Mouse (Mus musculus) left cerebral cortex, adult 9 months (tissue): ENCODE measurements around the gene Olfr624.
"Not testable (repeated sequence)": the region's sequence is repeated elsewhere in the genome, so short reads cannot be mapped to it uniquely, and the experiment has no call there.

Experiments used
- DNase-seq, 2 experiments: peaks; one replicate each; pipeline ENCODE4 v3.0.0; 2022; ENCODE audit warnings: low spot score in 2 of 2

The Olfr624 gene

DNA sequence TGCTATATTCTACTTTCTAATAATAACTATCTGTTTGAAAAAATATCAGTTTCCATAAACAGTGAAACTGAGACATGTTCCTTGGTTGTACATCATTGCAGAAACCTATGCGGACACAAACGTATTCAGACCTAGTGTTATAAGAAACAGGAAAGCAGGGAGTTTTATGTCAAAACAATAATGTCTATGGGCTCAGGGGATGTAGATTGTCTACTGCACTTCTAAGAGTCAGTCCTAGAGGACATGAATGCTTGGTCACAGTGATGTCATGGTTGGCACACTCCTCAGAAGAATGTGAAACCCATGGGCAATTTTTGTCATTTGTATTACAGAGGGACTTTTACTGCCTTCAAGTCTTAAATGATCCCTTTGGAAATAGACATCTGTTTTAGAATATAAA lies at the start of gene Olfr624:
Gene Olfr624 (minus strand): TSS at position 101 of the 400 bp plus-strand sequence.
- no peak for DNase-seq

DNA sequence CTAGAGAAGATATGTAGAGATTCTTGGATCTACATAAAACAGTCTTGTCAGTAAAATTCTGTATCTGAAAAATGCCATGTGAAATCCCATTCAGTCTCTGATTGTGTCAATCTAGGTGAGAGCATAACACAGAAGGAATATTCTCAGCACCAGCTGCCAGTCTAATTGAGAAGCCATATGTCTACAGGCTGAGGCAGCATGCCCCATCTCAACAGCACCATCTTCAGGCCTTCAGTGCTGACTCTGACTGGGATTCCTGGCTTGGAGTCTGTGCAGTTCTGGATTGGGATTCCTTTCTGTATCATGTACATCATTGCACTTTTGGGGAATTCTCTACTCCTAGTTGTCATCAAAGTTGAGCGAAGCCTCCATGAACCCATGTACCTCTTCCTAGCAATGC lies 45.4 kb upstream of the Olfr624 start:
- not testable (repeated sequence) for DNase-seq

DNA sequence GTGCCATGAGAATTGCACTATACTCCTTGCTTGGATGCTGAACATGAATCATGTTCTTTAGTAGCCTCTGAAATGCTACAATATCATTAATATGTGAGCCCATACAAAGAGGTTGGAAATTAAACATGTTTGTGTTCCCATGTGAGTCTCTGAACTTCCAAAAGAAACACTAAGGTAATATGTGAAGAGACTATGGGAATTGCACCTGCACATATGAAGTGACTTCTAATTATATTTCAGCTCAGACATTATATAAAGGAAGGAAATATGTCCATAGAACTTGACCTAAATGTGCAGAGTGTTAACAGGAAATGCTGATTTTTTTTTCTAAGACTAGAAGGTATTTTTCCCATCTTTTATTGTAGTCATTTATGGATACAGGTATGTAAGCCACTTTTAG lies 43.4 kb upstream of the Olfr624 start, which contains the start of gene Olfr243:
Gene Olfr243 (plus strand): TSS at position 301 of the 400 bp plus-strand sequence.
- DNase-seq: no peak

DNA sequence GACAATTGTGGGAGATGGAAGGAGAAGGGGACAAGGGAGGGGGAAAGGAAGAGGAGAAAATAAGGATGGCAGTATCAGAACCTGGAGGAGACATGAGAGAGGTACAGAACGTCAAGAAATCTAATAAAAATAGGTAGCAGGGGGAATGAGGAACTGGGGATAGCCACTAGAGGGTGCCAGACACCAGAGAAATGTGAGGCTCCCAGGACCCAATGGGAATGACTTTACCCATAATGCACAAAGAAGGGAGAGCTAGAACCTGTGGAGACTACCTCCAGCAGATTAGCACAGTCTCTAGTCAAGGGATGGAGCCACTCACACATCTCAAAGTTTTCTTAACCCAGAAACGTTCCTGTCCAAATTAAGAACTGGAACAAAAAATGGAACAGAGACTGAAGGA lies 41.0 kb upstream of the Olfr624 start:
- DNase-seq: no peak

DNA sequence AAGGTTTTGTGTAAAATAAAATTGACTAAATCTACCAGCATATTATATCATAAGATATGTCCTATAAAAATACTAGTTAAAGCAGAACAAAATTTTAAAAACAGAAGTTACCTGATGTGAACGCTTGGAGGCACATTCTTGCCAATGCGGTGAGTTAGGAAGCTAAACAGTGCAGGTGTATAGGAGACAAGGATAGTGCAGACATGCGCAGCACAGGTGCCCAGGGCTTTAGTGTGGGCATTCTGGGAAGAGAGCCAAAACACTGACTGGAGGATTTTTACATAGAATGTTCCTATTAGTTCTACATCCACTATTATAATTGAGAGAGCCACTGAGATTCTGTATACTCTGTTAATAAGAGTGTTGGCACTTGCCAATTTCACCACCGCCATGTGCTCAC lies 28.5 kb upstream of the Olfr624 start:
- no peak for DNase-seq

DNA sequence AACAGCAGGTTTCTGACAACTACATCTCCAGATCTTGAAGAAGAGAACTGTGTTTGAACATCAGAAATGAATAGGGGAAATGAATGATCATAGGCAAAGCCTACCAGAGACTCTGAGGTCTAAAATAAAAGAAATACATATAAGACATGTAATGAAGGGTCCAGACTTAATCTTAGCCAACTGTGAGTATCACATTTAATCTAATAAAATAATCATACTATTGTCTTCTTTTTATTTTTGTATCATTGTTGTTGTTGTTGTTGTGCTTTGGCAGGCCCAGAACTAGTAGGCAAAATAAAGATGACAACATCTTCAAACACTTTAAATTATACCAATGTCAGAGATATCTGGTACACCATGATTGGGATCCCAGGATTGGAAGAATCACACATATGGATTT lies 11.4 kb upstream of the Olfr624 start, which contains the start of gene Olfr625-ps1:
Gene Olfr625-ps1 (plus strand): TSS at position 301 of the 400 bp plus-strand sequence.
- DNase-seq: no peak

DNA sequence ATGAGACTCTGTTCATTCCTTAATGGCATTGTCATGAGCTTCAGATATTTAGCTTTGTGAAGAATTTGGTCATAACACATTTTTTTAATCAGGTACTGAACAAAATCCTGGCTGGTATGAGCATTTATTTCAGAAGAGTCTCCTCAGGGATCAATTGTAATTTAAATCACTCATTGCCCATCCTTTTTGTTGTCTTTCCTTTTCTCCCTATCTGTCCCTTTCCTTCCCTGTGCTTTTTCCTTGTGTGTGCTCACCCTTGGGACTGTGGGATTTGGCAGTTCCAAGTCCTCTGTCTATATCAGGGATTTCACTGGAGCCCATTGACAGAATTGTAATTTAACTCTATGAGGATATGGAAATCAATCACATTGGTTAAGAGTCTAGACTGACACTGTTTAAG lies 7.4 kb downstream of the Olfr624 start, which contains the start of gene Olfr623:
Gene Olfr623 (minus strand): TSS at position 101 of the 400 bp plus-strand sequence.
- DNase-seq: no peak

DNA sequence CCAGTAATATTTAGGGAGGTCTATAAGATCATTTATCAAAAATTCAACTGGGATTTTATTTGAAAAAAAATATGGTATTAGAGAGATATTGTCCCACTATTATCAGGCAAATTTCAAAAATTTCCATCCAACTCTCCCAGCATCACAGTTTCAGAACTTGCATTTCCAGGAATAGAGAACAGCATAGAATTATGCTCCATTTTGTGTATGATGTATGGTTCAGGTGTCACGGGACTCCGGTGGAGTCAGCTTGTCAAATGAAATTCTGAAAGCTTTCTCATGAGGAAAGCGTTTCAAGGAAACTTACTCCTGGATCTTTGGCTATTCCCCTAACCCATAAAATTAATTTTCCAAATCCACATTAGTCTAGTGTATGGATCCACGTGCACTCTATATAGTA lies 26.9 kb downstream of the Olfr624 start:
- no peak for DNase-seq

DNA sequence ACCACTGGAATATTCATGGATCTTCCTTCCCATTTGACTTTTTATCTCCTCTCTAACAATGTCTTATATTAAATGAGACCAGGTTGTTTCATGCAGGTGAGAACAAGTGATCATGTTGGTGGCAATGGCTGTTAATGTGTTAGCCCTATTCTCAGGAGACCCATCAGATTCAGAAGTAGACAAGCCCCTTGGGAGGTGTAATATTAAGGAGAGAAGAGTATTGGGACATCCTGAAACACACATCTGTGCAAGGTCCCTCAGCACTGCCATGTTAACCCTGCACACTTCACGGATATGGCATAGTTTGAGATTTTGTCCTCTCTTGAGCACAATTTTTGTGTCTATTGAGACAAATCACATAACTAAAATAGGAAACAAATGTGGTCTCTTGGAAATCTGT lies 28.4 kb downstream of the Olfr624 start, which contains the start of gene Olfr622:
Gene Olfr622 (minus strand): TSS at position 101 of the 400 bp plus-strand sequence.
- DNase-seq: no peak

DNA sequence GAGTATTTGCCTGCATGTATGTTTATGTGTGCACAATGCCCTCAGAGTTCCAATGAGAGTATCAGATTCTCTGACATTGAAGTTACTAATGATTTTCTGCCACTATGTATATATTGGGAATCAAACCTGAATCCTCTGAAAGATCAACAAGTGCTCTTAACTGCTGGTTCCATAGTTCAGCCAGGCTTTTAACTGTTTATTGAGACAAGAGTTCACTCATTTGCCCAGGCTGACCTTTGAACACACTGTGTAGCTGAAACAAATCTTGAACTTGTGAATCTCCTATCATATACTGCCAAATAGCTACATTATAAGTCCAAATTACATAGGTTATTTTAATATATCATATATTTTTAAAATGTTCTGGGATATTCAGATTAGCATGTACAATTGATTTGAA lies 34.2 kb downstream of the Olfr624 start:
- no peak for DNase-seq
